Mouse (Mus musculus) liver, embryonic 11.5 days (tissue): ENCODE measurements around the gene Ikzf2. TPM values are rescaled to one million over a fixed set of nuclear protein-coding genes. Genes with fewer than 3 reads are reported as not detected.

ENCODE experiments used
- ATAC-seq: fragments of 200-750 bp; cut with Nextera tagmentation; replicated peaks from 2 replicates; pipeline ENCODE4 v1.8.0; 2017; ENCODE audit warnings: moderate number of reproducible peaks, mild to moderate bottlenecking, moderate TSS enrichment, moderate library complexity; ENCODE audit not compliant: low FRiP score
- DNase-seq: peaks from one replicate; pipeline ENCODE4 v3.0.0-alpha.2; 2017; ENCODE audit warnings: low spot score
- H3K27ac ChIP-seq: fragments of 300-500 bp; sonication (generic); 2 replicates; pipeline ENCODE4 v1.5.1; 2014; ENCODE audit warnings: mild to moderate bottlenecking, low read depth, low read length, control low read depth
- H3K27me3 ChIP-seq: fragments of 300-500 bp; sonication (generic); replicated peaks from 2 replicates; pipeline ENCODE4 v1.6.1; 2014; ENCODE audit warnings: low read length, mixed read lengths; ENCODE audit not compliant: control insufficient read depth, insufficient read depth
- H3K36me3 ChIP-seq: fragments of 300-500 bp; sonication (generic); 2 replicates; pipeline ENCODE4 v1.6.1; 2014; ENCODE audit warnings: mild to moderate bottlenecking, low read length, moderate library complexity, mixed read lengths; ENCODE audit not compliant: control insufficient read depth, insufficient read depth
- H3K4me1 ChIP-seq: fragments of 300-500 bp; sonication (generic); replicated peaks from 2 replicates; pipeline ENCODE4 v1.6.1; 2014; ENCODE audit warnings: low read length, mixed read lengths; ENCODE audit not compliant: control insufficient read depth, insufficient read depth
- H3K4me2 ChIP-seq: fragments of 300-500 bp; sonication (generic); 2 replicates; pipeline ENCODE4 v1.6.1; 2014; ENCODE audit warnings: mild to moderate bottlenecking, control low read depth, moderate library complexity
- H3K4me3 ChIP-seq: fragments of 300-500 bp; sonication (generic); 2 replicates; pipeline ENCODE4 v1.5.1; 2014; ENCODE audit warnings: low read depth, low read length, control low read depth
- H3K9ac ChIP-seq: fragments of 300-500 bp; sonication (generic); 2 replicates; pipeline ENCODE4 v1.6.1; 2014; ENCODE audit warnings: low read depth, low read length, control low read depth
- H3K9me3 ChIP-seq: fragments of 300-500 bp; sonication (generic); 2 replicates; pipeline ENCODE4 v1.6.1; 2016; ENCODE audit warnings: low read length, inconsistent platforms, mixed read lengths; ENCODE audit not compliant: control insufficient read depth
- WGBS: fragments of 180-500 bp; shearing (Covaris S2); extraction: QIAGEN DNeasy Blood & Tissue Kit; methylation state at CpG from one replicate; pipeline ENCODE4 v1.1.7; 2014; 5-methylcytosine and 5-hydroxymethylcytosine counted together
- polyA plus RNA-seq: library from polyadenylated mRNA; unstranded; fragments of >200 nt; fragmentation: Nextera tagmentation; extraction: Ambion mirVana; gene quantifications from 2 replicates; pipeline ENCODE4 v1.2.1, GENCODE M21; 2014

Ikzf2 gene
- polyA plus RNA-seq, 1 experiment from 2014 or later = 3.5 TPM

GRCm38 (mm10) chr1:69656047-69656782 lies 30.8 kb downstream of the Ikzf2 start:
- Histone ChIP-seq H3K27me3 (no peaks in the 10 kb centered on the region), H3K4me2 (no peak overlapping the region), H3K4me1 (peaks cover 11% of the 10 kb centered on the region), H3K9me3 (no peaks in the 10 kb centered on the region), H3K27ac (no peak overlapping the region), H3K36me3 (no peaks in the 10 kb centered on the region), H3K9ac (no peak overlapping the region), H3K4me3 (no peak overlapping the region)
- ATAC-seq (no peak; the same call in 1 of the 2 replicates), DNase-seq (no peak)
- WGBS = 39% methylated on average over 5 of the region's 5 CpGs

- Histone ChIP-seq H3K4me3 (no peak overlapping the region), H3K4me2 (no peak overlapping the region), H3K27ac (no peak overlapping the region), H3K36me3 (no peaks in the 10 kb centered on the region), H3K4me1 (peaks cover 11% of the 10 kb centered on the region), H3K27me3 (no peaks in the 10 kb centered on the region), H3K9me3 (no peaks in the 10 kb centered on the region), H3K9ac (no peak overlapping the region)
- 63% methylated on average over 5 of the region's 5 CpGs for WGBS
- no peak for ATAC-seq
- DNase-seq = no peak
These were observed 31.7 kb downstream of the Ikzf2 start for GRCm38 (mm10) chr1:69655368-69655767.

GRCm38 (mm10) chr1:69654955-69655354 lies 32.1 kb downstream of the Ikzf2 start:
- 28% methylated on average over 1 of the region's 1 CpGs for WGBS
- ATAC-seq = no peak

GRCm38 (mm10) chr1:69653419-69653818 lies 33.6 kb downstream of the Ikzf2 start:
- H3K4me3 ChIP-seq = no peak overlapping the region
- H3K27ac ChIP-seq = no peak overlapping the region
- peaks cover 11% of the 10 kb centered on the region for H3K4me1 ChIP-seq
- H3K4me2 ChIP-seq = no peak overlapping the region
- no peaks in the 10 kb centered on the region for H3K36me3 ChIP-seq
- H3K9me3 ChIP-seq = no peaks in the 10 kb centered on the region
- ATAC-seq (no peak), DNase-seq (no peak)
- H3K9ac ChIP-seq = no peak overlapping the region
- WGBS = 87% methylated on average over 2 of the region's 2 CpGs
- H3K27me3 ChIP-seq = no peaks in the 10 kb centered on the region

More at GRCm38 (mm10) chr1:69654955-69655354, 32.1 kb downstream of the Ikzf2 start:
- Histone ChIP-seq H3K27ac (no peak overlapping the region), H3K4me2 (no peak overlapping the region), H3K4me1 (peaks cover 11% of the 10 kb centered on the region), H3K9me3 (no peaks in the 10 kb centered on the region), H3K9ac (no peak overlapping the region), H3K4me3 (no peak overlapping the region), H3K27me3 (no peaks in the 10 kb centered on the region), H3K36me3 (no peaks in the 10 kb centered on the region)
- no peak for DNase-seq

GRCm38 (mm10) chr1:69643138-69643537 lies 43.9 kb downstream of the Ikzf2 start:
- H3K36me3 ChIP-seq = no peaks in the 10 kb centered on the region
- H3K4me3 ChIP-seq = no peak overlapping the region
- DNase-seq (no peak), ATAC-seq (no peak; the same call in 1 of the 2 replicates)
- no peaks in the 10 kb centered on the region for H3K9me3 ChIP-seq
- H3K4me1 ChIP-seq = no peaks in the 10 kb centered on the region; the same call in 1 of the 2 replicates
- H3K27me3 ChIP-seq = no peaks in the 10 kb centered on the region
- H3K9ac ChIP-seq = no peak overlapping the region
- no peak overlapping the region for H3K4me2 ChIP-seq
- H3K27ac ChIP-seq = no peak overlapping the region
- WGBS = 51% methylated on average over 4 of the region's 4 CpGs

GRCm38 (mm10) chr1:69641986-69642385 lies 45.1 kb downstream of the Ikzf2 start:
- 81% methylated on average over 6 of the region's 6 CpGs for WGBS
- H3K27ac ChIP-seq = no peak overlapping the region
- no peaks in the 10 kb centered on the region; the same call in 1 of the 2 replicates for H3K4me1 ChIP-seq
- no peak overlapping the region for H3K9ac ChIP-seq
- ATAC-seq (no peak), DNase-seq (no peak)
- no peaks in the 10 kb centered on the region for H3K36me3 ChIP-seq
- H3K9me3 ChIP-seq = no peaks in the 10 kb centered on the region
- H3K27me3 ChIP-seq = no peaks in the 10 kb centered on the region
- H3K4me2 ChIP-seq = no peak overlapping the region
- H3K4me3 ChIP-seq = no peak overlapping the region

- no peak overlapping the region for H3K27ac ChIP-seq
- no peaks in the 10 kb centered on the region for H3K27me3 ChIP-seq
- no peaks in the 10 kb centered on the region for H3K9me3 ChIP-seq
- H3K36me3 ChIP-seq = no peaks in the 10 kb centered on the region
- H3K4me1 ChIP-seq = no peaks in the 10 kb centered on the region; the same call in 1 of the 2 replicates
- no peak for ATAC-seq
- DNase-seq = no peak
- H3K4me3 ChIP-seq = no peak overlapping the region
- WGBS = 74% methylated on average over 8 of the region's 8 CpGs
- 0 out of 2 replicates have a peak overlapping the region, but pooled peaks have one; percentile 1 for H3K4me2 ChIP-seq
- H3K9ac ChIP-seq = no peak overlapping the region
These were observed 48.7 kb downstream of the Ikzf2 start for GRCm38 (mm10) chr1:69638321-69638720.

GRCm38 (mm10) chr1:69637907-69638306 lies 49.1 kb downstream of the Ikzf2 start:
- ATAC-seq = no peak
- 0 out of 2 replicates have a peak overlapping the region, but pooled peaks have one; percentile 1 for H3K4me2 ChIP-seq
- no peaks in the 10 kb centered on the region; the same call in 1 of the 2 replicates for H3K4me1 ChIP-seq
- H3K27me3 ChIP-seq = no peaks in the 10 kb centered on the region
- H3K4me3 ChIP-seq = no peak overlapping the region
- 49% methylated on average over 3 of the region's 3 CpGs for WGBS
- H3K9ac ChIP-seq = no peak overlapping the region
- no peaks in the 10 kb centered on the region for H3K9me3 ChIP-seq
- no peaks in the 10 kb centered on the region for H3K36me3 ChIP-seq
- H3K27ac ChIP-seq = no peak overlapping the region
- no peak for DNase-seq

GRCm38 (mm10) chr1:69634259-69634658 lies 52.8 kb downstream of the Ikzf2 start:
- Histone ChIP-seq H3K4me1 (no peaks in the 10 kb centered on the region; the same call in 1 of the 2 replicates), H3K4me2 (no peak overlapping the region), H3K27ac (no peak overlapping the region), H3K9me3 (no peaks in the 10 kb centered on the region), H3K27me3 (no peaks in the 10 kb centered on the region), H3K4me3 (no peak overlapping the region), H3K36me3 (no peaks in the 10 kb centered on the region), H3K9ac (no peak overlapping the region)
- DNase-seq = no peak
- no peak for ATAC-seq
- WGBS = 82% methylated on average over 2 of the region's 2 CpGs
